Mouse (Mus musculus): ENCODE measurements around the gene Tiprl.

DNA sequence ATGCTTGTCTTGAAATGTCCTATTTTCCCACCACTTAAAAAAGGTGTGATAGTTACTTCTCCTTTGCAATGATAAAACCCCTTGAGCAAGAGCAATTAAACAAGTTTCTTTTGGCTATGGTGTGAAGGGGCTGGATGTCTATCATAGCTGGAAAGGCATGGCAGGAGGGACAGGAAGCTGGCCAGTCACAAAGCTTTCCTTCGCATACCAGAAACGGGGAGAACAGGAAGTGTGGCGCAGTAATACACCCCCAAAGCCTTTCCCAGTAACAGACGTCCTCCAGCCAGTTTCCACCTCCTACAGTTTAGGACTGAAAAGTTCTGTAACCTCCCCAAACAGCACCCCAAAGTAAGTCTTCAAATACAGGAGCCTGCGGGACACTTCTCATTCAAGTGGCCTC is 66.6 kb downstream of the Tiprl start:
- no peak for TF ChIP-seq CTCF (IDR thresholded peaks at IDR 0.05; ENCODE audit: low read depth, low read length)
- no peak for TF ChIP-seq POLR2A (IDR thresholded peaks at IDR 0.05; ENCODE audit: extremely low read depth, insufficient read depth, low read length)

Data from liver, adult 2 months (tissue).